Mouse (Mus musculus): ENCODE data around the gene Stard9. TPM values are rescaled to one million over a fixed set of nuclear protein-coding genes. Genes with fewer than 3 reads are reported as not detected.
A peak's percentile ranks its signal among the peaks of the same experiment; 100 is the strongest.

The Stard9 gene
- polyA plus RNA-seq, 1 experiment, result 71.4 TPM

- no peak for TF ChIP-seq CTCF (IDR thresholded peaks at IDR 0.05; ENCODE audit: low read depth, low read length)
- TF ChIP-seq POLR2A (IDR thresholded peaks at IDR 0.05; ENCODE audit: borderline replicate concordance, low read depth, low read length), result no peak
- peaks cover 10% of the 10 kb centered on the region for H3K4me1 ChIP-seq (ENCODE audit: control insufficient read depth, insufficient read depth, low read length)
- no peak overlapping the region for H3K27ac ChIP-seq (ENCODE audit: insufficient read depth, low read depth, low read length)
- no peak overlapping the region for H3K4me3 ChIP-seq (ENCODE audit: insufficient read depth, low read length)
These were observed 91.9 kb downstream of the Stard9 start for GRCm38 (mm10) chr2:120720821-120721220.

GRCm38 (mm10) chr2:120721911-120722310, 93.0 kb downstream of the Stard9 start:
- no peak overlapping the region for H3K27ac ChIP-seq (ENCODE audit: insufficient read depth, low read depth, low read length)
- no peak overlapping the region for H3K4me3 ChIP-seq (ENCODE audit: insufficient read depth, low read length)
- H3K4me1 ChIP-seq (ENCODE audit: control insufficient read depth, insufficient read depth, low read length), result peaks cover 10% of the 10 kb centered on the region
- TF ChIP-seq POLR2A (IDR thresholded peaks at IDR 0.05; ENCODE audit: borderline replicate concordance, low read depth, low read length) (no peak), CTCF (IDR thresholded peaks at IDR 0.05; ENCODE audit: low read depth, low read length) (no peak)

GRCm38 (mm10) chr2:120722491-120722890, 93.6 kb downstream of the Stard9 start:
- Histone ChIP-seq H3K4me3 (ENCODE audit: insufficient read depth, low read length) (no peak overlapping the region), H3K4me1 (ENCODE audit: control insufficient read depth, insufficient read depth, low read length) (peaks cover 10% of the 10 kb centered on the region), H3K27ac (ENCODE audit: insufficient read depth, low read depth, low read length) (no peak overlapping the region)
- TF ChIP-seq POLR2A (IDR thresholded peaks at IDR 0.05; ENCODE audit: borderline replicate concordance, low read depth, low read length) (no peak), CTCF (IDR thresholded peaks at IDR 0.05; ENCODE audit: low read depth, low read length) (no peak)

- Histone ChIP-seq H3K4me1 (ENCODE audit: control insufficient read depth, insufficient read depth, low read length) (peaks cover 10% of the 10 kb centered on the region), H3K27ac (ENCODE audit: insufficient read depth, low read depth, low read length) (no peak overlapping the region), H3K4me3 (ENCODE audit: insufficient read depth, low read length) (no peak overlapping the region)
- no peak for TF ChIP-seq CTCF (IDR thresholded peaks at IDR 0.05; ENCODE audit: low read depth, low read length)
- TF ChIP-seq POLR2A (IDR thresholded peaks at IDR 0.05; ENCODE audit: borderline replicate concordance, low read depth, low read length), result no peak
These were observed 94.7 kb downstream of the Stard9 start for GRCm38 (mm10) chr2:120723621-120724020.

GRCm38 (mm10) chr2:120724176-120724575, 95.3 kb downstream of the Stard9 start:
- H3K4me1 ChIP-seq (ENCODE audit: control insufficient read depth, insufficient read depth, low read length), result peaks cover 10% of the 10 kb centered on the region
- no peak overlapping the region for H3K4me3 ChIP-seq (ENCODE audit: insufficient read depth, low read length)
- TF ChIP-seq CTCF (IDR thresholded peaks at IDR 0.05; ENCODE audit: low read depth, low read length), result no peak

GRCm38 (mm10) chr2:120729775-120730585, 101.1 kb downstream of the Stard9 start:
- H3K4me1 ChIP-seq (ENCODE audit: control insufficient read depth, insufficient read depth, low read length), result peaks cover 10% of the 10 kb centered on the region; the same call in 1 of the 2 replicates
- TF ChIP-seq POLR2A (IDR thresholded peaks at IDR 0.05; ENCODE audit: borderline replicate concordance, low read depth, low read length) (no peak), CTCF (IDR thresholded peaks at IDR 0.05; ENCODE audit: low read depth, low read length) (no peak)
- peak overlapping the region; percentile 84 for H3K4me3 ChIP-seq (ENCODE audit: insufficient read depth, low read length)
- H3K27ac ChIP-seq (ENCODE audit: insufficient read depth, low read depth, low read length), result no peak overlapping the region

More at GRCm38 (mm10) chr2:120724176-120724575, 95.3 kb downstream of the Stard9 start:
- no peak overlapping the region for H3K27ac ChIP-seq (ENCODE audit: insufficient read depth, low read depth, low read length)

GRCm38 (mm10) chr2:120730639-120731166, 101.8 kb downstream of the Stard9 start:
- Histone ChIP-seq H3K27ac (ENCODE audit: insufficient read depth, low read depth, low read length) (peak overlapping the region; percentile 38; the same call in 1 of the 2 replicates), H3K4me3 (ENCODE audit: insufficient read depth, low read length) (peak overlapping the region; percentile 84), H3K4me1 (ENCODE audit: control insufficient read depth, insufficient read depth, low read length) (peaks cover 10% of the 10 kb centered on the region; the same call in 1 of the 2 replicates)
- TF ChIP-seq POLR2A (IDR thresholded peaks at IDR 0.05; ENCODE audit: borderline replicate concordance, low read depth, low read length) (no peak), CTCF (IDR thresholded peaks at IDR 0.05; ENCODE audit: low read depth, low read length) (no peak)

- Histone ChIP-seq H3K27ac (ENCODE audit: insufficient read depth, low read depth, low read length) (peak overlapping the region; percentile 38), H3K4me1 (ENCODE audit: control insufficient read depth, insufficient read depth, low read length) (peaks cover 10% of the 10 kb centered on the region; the same call in 1 of the 2 replicates), H3K4me3 (ENCODE audit: insufficient read depth, low read length) (peak overlapping the region; percentile 84)
- TF ChIP-seq CTCF (IDR thresholded peaks at IDR 0.05; ENCODE audit: low read depth, low read length) (no peak), POLR2A (IDR thresholded peaks at IDR 0.05; ENCODE audit: borderline replicate concordance, low read depth, low read length) (no peak)
These were observed 102.4 kb downstream of the Stard9 start for GRCm38 (mm10) chr2:120731167-120731862.

GRCm38 (mm10) chr2:120731877-120732530, 103.1 kb downstream of the Stard9 start:
- Histone ChIP-seq H3K4me3 (ENCODE audit: insufficient read depth, low read length) (peak overlapping the region; percentile 84), H3K4me1 (ENCODE audit: control insufficient read depth, insufficient read depth, low read length) (peaks cover 10% of the 10 kb centered on the region; the same call in 1 of the 2 replicates), H3K27ac (ENCODE audit: insufficient read depth, low read depth, low read length) (0 out of 2 replicates have a peak overlapping the region, but pooled peaks have one; percentile 26)
- no peak for TF ChIP-seq CTCF (IDR thresholded peaks at IDR 0.05; ENCODE audit: low read depth, low read length)
- TF ChIP-seq POLR2A (IDR thresholded peaks at IDR 0.05; ENCODE audit: borderline replicate concordance, low read depth, low read length), result no peak
